ENCODE assay signal across 16 mouse cellular contexts in genomic region chr10:115571317-115571716, GRCm38 (mm10). TPM values are rescaled to one million over a fixed set of nuclear protein-coding genes. Genes with fewer than 3 reads are reported as not detected.
DNase-seq lines count a peak whose midpoint lies in the region; ATAC-seq and TF ChIP-seq lines count a peak whose summit lies in the region.
"Had no signal": no experiment of that assay in that cellular context is flagged by ENCODE, and none has a peak within 500 bp of the region (broad histone marks: within the 10 kb centered on the region; RNA-seq: fewer than 3 reads in every experiment).

No protein-coding gene starts in this region.

- H3K4me1 ChIP-seq in forebrain, embryonic 13.5 days: peaks cover 10% of the 10 kb centered on the region
- H3K4me1 ChIP-seq in hindbrain, postnatal 0 days (ENCODE audit: insufficient read depth, low read length): no peaks in the 10 kb centered on the region
- H3K4me1 ChIP-seq in neural tube, embryonic 12.5 days: peaks cover 20% of the 10 kb centered on the region
- H3K4me1 ChIP-seq in lung, adult 2 months (ENCODE audit: control insufficient read depth, insufficient read depth, low read length): no peaks in the 10 kb centered on the region

- no peak for TF ChIP-seq POLR2A in lung, adult 2 months (IDR thresholded peaks at IDR 0.05; ENCODE audit: borderline replicate concordance, extremely low read depth, low read depth, low read length)

- H3K4me3 ChIP-seq in forebrain, embryonic 13.5 days: no peak overlapping the region
- no peak overlapping the region for H3K4me3 ChIP-seq in hindbrain, postnatal 0 days (ENCODE audit: low read length)
- H3K4me3 ChIP-seq in neural tube, embryonic 12.5 days: no peak overlapping the region
- no peak overlapping the region for H3K4me3 ChIP-seq in lung, adult 2 months (replicated peaks; ENCODE audit: extremely low read depth, low read depth, low read length)

- H3K36me3 ChIP-seq in forebrain, embryonic 13.5 days (ENCODE audit: poor library complexity, severe bottlenecking): no peaks in the 10 kb centered on the region
- H3K36me3 ChIP-seq in hindbrain, postnatal 0 days (ENCODE audit: insufficient read depth, low read length): no peaks in the 10 kb centered on the region
- H3K36me3 ChIP-seq in neural tube, embryonic 12.5 days: no peaks in the 10 kb centered on the region

- WGBS in forebrain, embryonic 13.5 days: 4% methylated on average over 6 of the region's 6 CpGs
- WGBS in hindbrain, postnatal 0 days: 13% methylated on average over 6 of the region's 6 CpGs
- 18% methylated on average over 6 of the region's 6 CpGs for WGBS in neural tube, embryonic 12.5 days
- 88% methylated on average over 6 of the region's 6 CpGs for WGBS in lung, adult 2 months

- H3K4me2 ChIP-seq in forebrain, embryonic 13.5 days: no peak overlapping the region; the same call in 1 of the 2 replicates
- peak overlapping the region; percentile 33; the same call in 1 of the 2 replicates for H3K4me2 ChIP-seq in hindbrain, postnatal 0 days (ENCODE audit: low read depth, low read length)
- H3K4me2 ChIP-seq in neural tube, embryonic 12.5 days (replicated peaks): peak overlapping the region; percentile 21; the same call in 1 of the 2 replicates
- H3K4me2 ChIP-seq: lung, embryonic 14.5 days had no signal

- peaks cover 76% of the 10 kb centered on the region for H3K27me3 ChIP-seq in forebrain, embryonic 13.5 days
- H3K27me3 ChIP-seq in hindbrain, postnatal 0 days (ENCODE audit: insufficient read depth, low read length): no peaks in the 10 kb centered on the region
- H3K27me3 ChIP-seq in neural tube, embryonic 12.5 days (replicated peaks): no peaks in the 10 kb centered on the region

- no peak overlapping the region for H3K27ac ChIP-seq in forebrain, embryonic 13.5 days
- H3K27ac ChIP-seq in hindbrain, postnatal 0 days: peak overlapping the region; percentile 66; the same call in 1 of the 2 replicates
- H3K27ac ChIP-seq in neural tube, embryonic 12.5 days: no peak overlapping the region

- H3K9me3 ChIP-seq in forebrain, embryonic 13.5 days (replicated peaks): no peaks in the 10 kb centered on the region
- H3K9me3 ChIP-seq in hindbrain, postnatal 0 days (ENCODE audit: low read length): no peaks in the 10 kb centered on the region
- 0 out of 2 replicates have a peak, but pooled peaks cover 3% of the 10 kb centered on the region for H3K9me3 ChIP-seq in neural tube, embryonic 12.5 days

- no peak for TF ChIP-seq CTCF in hindbrain, postnatal 0 days (IDR thresholded peaks at IDR 0.05; ENCODE audit: low read depth)
- no peak for TF ChIP-seq CTCF in lung, adult 2 months (IDR thresholded peaks at IDR 0.05; ENCODE audit: insufficient read depth, low read length)

- no peak overlapping the region for H3K9ac ChIP-seq in forebrain, embryonic 13.5 days
- no peak overlapping the region for H3K9ac ChIP-seq in hindbrain, postnatal 0 days (replicated peaks; ENCODE audit: low read length)
- no peak overlapping the region for H3K9ac ChIP-seq in neural tube, embryonic 12.5 days
- H3K9ac ChIP-seq: lung, embryonic 14.5 days had no signal

- peak; percentile 77 for DNase-seq in embryo, embryonic 10 days (ENCODE audit: low spot score)
- peak; percentile 83 for DNase-seq in hindbrain, postnatal 0 days (ENCODE audit: low spot score)
- no peak for DNase-seq in lung, adult 2 months
- no peak for DNase-seq in frontal cortex, adult 2 months (ENCODE audit: extremely low spot score in 1 of 2, low spot score in 1 of 2)
- DNase-seq in kidney, adult 11 months: no peak
- DNase-seq: adrenal gland, adult 2 months; heart, postnatal 10 days; lung, embryonic 14.5 days; thymus, postnatal 14 days had no signal

- ATAC-seq in forebrain, embryonic 13.5 days: peak; percentile 58
- peak; percentile 85 for ATAC-seq in hindbrain, postnatal 0 days
- peak; percentile 84 for ATAC-seq in neural tube, embryonic 12.5 days (ENCODE audit: low FRiP score, low read depth)
- ATAC-seq: Patski had no signal

RNA-seq across cellular contexts. Expression of gene A930009A15Rik, which starts 1.5 kb away (rescaled TPM):
- 0.17 TPM in 1 of 2 replicates, not detected in the other for polyA plus RNA-seq in forebrain, embryonic 13.5 days (2015; fragmentation: Nextera tagmentation; extraction: Ambion mirVana)
- 1.3 TPM in 1 of 2 replicates, not detected in the other for total RNA-seq in hindbrain, postnatal 0 days (2014; rRNA removed)
- polyA plus RNA-seq in hindbrain, postnatal 0 days (2015; fragmentation: Nextera tagmentation; extraction: Ambion mirVana): 4.0 and 5.0 TPM in 2 replicates
- polyA plus RNA-seq in neural tube, embryonic 12.5 days (2016; fragmentation: Nextera tagmentation; extraction: Ambion mirVana): 0.25 and 0.95 TPM in 2 replicates
- polyA plus RNA-seq in lung, adult 2 months (2012; rRNA removed): not detected in 2 replicates
- polyA plus RNA-seq in frontal cortex, adult 2 months (2012; rRNA removed): 0.86 and 0.90 TPM in 2 replicates
- total RNA-seq: adrenal gland, adult 2 months; common myeloid progenitor, adult 5-6 weeks; granulocyte monocyte progenitor cell, adult 5-6 weeks; heart, postnatal 10 days had no signal
- polyA plus RNA-seq: adrenal gland, adult 2 months; kidney, embryonic 16.5 days; limb, embryonic 14.5 days; lung, embryonic 14.5 days; Patski had no signal

RNA-seq across cellular contexts. Expression of gene Lgr5, which starts 16.3 kb away (rescaled TPM):
- 0.14 and 0.26 TPM in 2 replicates for polyA plus RNA-seq in forebrain, embryonic 13.5 days (2015; fragmentation: Nextera tagmentation; extraction: Ambion mirVana)
- total RNA-seq in hindbrain, postnatal 0 days (2014; rRNA removed): 2.3 and 3.3 TPM in 2 replicates
- 2.6 and 3.0 TPM in 2 replicates for polyA plus RNA-seq in hindbrain, postnatal 0 days (2015; fragmentation: Nextera tagmentation; extraction: Ambion mirVana)
- 4.8 and 5.8 TPM in 2 replicates for polyA plus RNA-seq in neural tube, embryonic 12.5 days (2016; fragmentation: Nextera tagmentation; extraction: Ambion mirVana)
- 0.43 and 0.53 TPM in 2 replicates for polyA plus RNA-seq in lung, adult 2 months (2012; rRNA removed)
- 41.2 and 43.5 TPM in 2 replicates for polyA plus RNA-seq in frontal cortex, adult 2 months (2012; rRNA removed)
- total RNA-seq: granulocyte monocyte progenitor cell, adult 5-6 weeks had no signal
- polyA plus RNA-seq: Patski had no signal

Comparison
In these comparisons a context has a peak if more than half of its experiments do, and no peak if none do; other contexts are left out.
1. DNase-seq: peak in embryo, embryonic 10 days (single experiment) and hindbrain, postnatal 0 days (single experiment); none in lung, adult 2 months (single experiment), frontal cortex, adult 2 months (0 of 2) and kidney, adult 11 months (single experiment).
2. Peak in every context shown above with its lines, with median percentiles within 50 percentile points of each other: ATAC-seq.